Mouse (Mus musculus) olfactory bulb, adult 2 months (tissue): ENCODE results near the gene Hoxb5. TPM values are rescaled to one million over a fixed set of nuclear protein-coding genes. Genes with fewer than 3 reads are reported as not detected.

Experiments
- H3K27ac ChIP-seq: fragments of 200-500 bp; 2 replicates; pipeline ENCODE4 v1.5.1; 2012; ENCODE audit warnings: low read depth, low read length; ENCODE audit not compliant: insufficient read depth
- H3K4me1 ChIP-seq: fragments of 200-500 bp; 2 replicates; pipeline ENCODE4 v1.6.1; 2012; ENCODE audit warnings: low read length; ENCODE audit not compliant: control insufficient read depth, insufficient read depth
- H3K4me3 ChIP-seq: fragments of 200-500 bp; 2 replicates; pipeline ENCODE4 v1.5.1; 2012; ENCODE audit warnings: mild to moderate bottlenecking, low read depth, low read length, moderate library complexity; ENCODE audit not compliant: insufficient read depth
- CTCF ChIP-seq: fragments of 200-500 bp; IDR thresholded peaks from 2 replicates; pipeline ENCODE4 v1.5.1; 2012; ENCODE audit warnings: low read depth, mild to moderate bottlenecking, low read length, moderate library complexity; ENCODE audit not compliant: insufficient read depth
- POLR2A ChIP-seq: fragments of 200-500 bp; IDR thresholded peaks from 2 replicates; pipeline ENCODE4 v1.6.1; 2012; ENCODE audit warnings: mild to moderate bottlenecking, low read depth, low read length, moderate library complexity; ENCODE audit not compliant: insufficient read depth
- WGBS: fragments of 180-500 bp; shearing (Covaris S2); methylation state at CpG from one replicate; pipeline ENCODE4 v1.1.7; 2018; 5-methylcytosine and 5-hydroxymethylcytosine counted together
- polyA plus RNA-seq: library from polyadenylated mRNA; stranded (reverse); fragments of >200 nt; gene quantifications from 2 replicates; pipeline ENCODE4 v1.2.4, GENCODE M21; 2012; ENCODE audit warnings: low replicate concordance; ENCODE audit not compliant: missing spikeins, insufficient read depth, insufficient read length

Hoxb5 gene
- polyA plus RNA-seq, 1 experiment = not detected

DNA sequence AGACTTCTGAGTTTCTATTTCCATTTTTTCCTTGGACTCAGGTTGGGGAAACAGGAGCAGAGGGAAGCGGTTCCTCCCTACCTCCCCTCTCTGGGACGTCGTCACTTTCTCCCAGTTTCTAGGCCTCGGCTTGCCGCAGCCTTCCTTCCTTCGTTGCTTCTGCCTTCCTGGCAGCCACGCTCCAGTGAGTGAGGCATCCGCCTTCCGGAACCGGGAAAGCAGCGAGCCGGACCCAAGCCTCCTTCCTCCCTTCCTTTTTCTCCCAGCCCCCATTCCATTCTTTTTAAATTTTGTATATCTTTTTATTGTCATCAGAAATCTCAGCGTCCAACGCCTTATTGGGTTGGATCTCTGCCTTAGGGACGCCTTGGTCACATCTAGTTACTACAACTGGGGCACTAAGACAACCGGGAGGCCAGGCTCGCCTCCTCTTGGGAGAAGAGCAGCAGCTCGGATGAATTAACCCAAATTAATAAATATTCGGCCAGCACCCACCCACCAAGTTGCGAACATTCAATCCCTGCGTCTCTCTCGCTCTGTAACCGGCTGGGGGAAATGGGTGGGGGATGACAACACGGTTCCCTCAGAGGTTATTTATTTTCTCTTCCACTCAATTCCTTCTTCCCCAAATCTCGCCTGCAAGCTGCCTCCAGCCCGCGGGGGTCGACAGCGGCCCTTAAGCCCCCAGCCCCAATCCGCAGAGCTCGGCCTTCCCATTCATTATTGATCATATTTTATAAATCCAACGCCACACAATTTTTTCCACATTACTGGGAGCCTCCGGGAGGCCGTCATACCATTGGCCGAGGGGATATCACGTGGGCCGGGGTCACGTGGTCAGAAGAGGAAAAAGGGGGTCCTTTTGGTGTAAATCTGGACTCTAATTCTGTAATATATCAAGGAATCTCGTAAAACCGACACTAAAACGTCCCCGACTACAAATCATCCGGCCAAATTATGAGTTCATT lies 17.1 kb upstream of the Hoxb5 start, which contains the start of gene Hoxb7:
TSS of gene Hoxb7 (plus strand) at position 853 of the 968 bp plus-strand sequence.
- Histone ChIP-seq H3K4me1 (no peaks in the 10 kb centered on the region; the same call in 1 of the 2 replicates), H3K4me3 (no peak within 1 kb of the TSS), H3K27ac (no peak within 1 kb of the TSS)
- 3% methylated on average over 43 of the region's 43 CpGs for WGBS
- TF ChIP-seq CTCF = no peak
- no peak for TF ChIP-seq POLR2A

DNA sequence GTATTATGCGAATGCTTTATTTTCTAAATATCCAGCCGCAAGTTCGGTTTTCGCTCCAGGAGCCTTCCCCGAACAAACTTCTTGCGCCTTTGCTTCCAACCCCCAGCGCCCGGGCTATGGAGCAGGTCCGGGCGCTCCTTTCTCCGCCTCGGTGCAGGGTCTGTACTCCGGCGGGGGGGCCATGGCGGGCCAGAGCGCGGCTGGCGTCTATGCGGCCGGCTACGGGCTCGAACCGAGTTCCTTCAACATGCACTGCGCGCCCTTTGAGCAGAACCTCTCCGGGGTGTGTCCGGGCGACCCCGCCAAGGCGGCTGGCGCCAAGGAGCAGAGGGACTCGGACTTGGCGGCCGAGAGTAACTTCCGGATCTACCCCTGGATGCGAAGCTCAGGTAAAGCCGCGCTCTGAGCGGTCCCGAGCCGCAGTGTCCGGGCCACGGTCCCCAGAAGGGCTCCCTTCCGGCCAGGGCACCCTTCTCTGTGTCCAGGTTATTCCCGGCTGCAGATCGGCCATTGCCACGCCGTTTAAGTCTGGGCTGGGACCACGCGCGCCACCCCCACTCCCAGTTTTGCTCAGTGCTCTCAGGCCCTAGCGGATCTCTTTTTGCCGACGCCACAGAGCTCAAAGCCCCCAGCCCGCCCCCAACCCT lies 16.3 kb upstream of the Hoxb5 start:
- Histone ChIP-seq H3K4me1 (no peaks in the 10 kb centered on the region; the same call in 1 of the 2 replicates), H3K4me3 (no peak overlapping the region), H3K27ac (no peak overlapping the region)
- WGBS = 3% methylated on average over 55 of the region's 55 CpGs
- no peak for TF ChIP-seq POLR2A
- TF ChIP-seq CTCF = no peak

DNA sequence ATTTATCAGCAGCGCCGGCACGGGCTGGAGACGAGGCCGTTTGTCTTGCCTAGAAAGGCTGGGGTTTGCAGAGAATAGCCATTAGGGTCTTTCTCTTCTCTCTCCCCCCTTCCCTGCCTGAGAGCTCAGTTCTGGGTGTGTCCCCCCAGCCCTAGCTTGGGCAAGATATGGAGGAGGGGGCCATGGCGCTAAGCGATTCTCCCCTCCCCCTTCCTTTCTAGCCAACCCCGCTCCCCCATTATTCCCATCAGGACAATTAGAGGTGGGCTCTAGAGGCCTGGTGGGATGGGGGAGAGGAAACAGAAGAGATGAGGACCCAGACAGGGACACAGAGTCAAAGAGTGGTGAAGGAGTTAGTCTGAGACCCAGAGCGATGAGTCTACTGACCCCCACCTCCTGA lies 15.7 kb upstream of the Hoxb5 start:
- Histone ChIP-seq H3K4me3 (no peak overlapping the region), H3K27ac (no peak overlapping the region), H3K4me1 (no peaks in the 10 kb centered on the region; the same call in 1 of the 2 replicates)
- TF ChIP-seq POLR2A = no peak
- TF ChIP-seq CTCF = no peak
- 1% methylated on average over 9 of the region's 9 CpGs for WGBS

DNA sequence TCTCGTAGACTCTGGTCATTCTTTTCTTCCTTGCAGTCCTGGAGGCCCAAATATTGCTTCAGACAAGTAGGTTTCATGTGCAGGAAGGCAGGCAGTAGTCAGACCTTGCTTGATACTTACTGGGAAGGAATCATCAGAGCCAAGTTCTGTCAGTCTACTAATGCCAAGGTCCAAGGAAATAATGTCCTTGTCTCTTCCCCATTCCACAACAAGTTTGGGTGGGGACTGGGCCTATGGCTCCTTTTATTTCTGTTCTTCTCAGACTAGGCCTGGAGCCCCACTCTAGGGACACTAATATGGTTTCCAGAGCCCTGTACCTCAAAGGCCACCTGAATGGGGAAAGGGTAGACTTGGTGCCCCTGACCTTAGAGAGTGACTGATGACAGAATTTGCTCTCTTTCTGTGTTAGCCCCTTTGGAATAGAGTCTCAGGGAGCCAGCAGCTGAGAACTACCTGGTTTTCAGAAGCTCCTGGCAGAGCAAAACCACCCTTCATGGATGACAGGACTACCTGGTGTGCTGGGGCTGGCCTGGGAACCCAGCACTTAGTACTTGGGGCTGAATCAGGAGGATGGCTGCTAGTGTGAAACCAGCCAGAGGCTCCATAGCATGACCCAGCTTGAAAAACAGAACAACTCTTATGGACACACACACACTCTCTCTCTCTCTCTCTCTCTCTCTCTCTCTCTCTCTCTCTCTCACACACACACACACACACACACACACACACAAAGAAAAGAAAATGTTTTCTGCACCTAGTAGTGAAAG lies 14.5 kb upstream of the Hoxb5 start:
- 10% methylated on average over 1 of the region's 1 CpGs for WGBS
- Histone ChIP-seq H3K27ac (no peak overlapping the region), H3K4me3 (no peak overlapping the region), H3K4me1 (no peaks in the 10 kb centered on the region; the same call in 1 of the 2 replicates)
- no peak for TF ChIP-seq CTCF

DNA sequence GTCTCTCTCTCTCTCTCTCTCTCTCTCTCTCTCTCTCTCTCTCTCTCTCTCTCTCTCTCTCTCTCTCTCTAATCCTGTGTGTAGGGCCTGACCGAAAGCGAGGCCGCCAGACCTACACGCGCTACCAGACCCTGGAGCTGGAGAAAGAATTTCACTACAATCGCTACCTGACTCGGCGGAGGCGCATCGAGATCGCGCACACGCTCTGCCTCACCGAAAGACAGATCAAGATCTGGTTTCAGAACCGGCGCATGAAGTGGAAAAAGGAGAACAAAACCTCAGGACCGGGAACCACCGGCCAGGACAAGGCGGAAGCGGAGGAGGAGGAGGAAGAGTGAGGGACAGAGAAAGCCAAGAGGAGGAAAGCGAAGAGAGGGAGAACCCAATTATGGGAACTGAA lies 13.8 kb upstream of the Hoxb5 start:
- H3K27ac ChIP-seq = no peak overlapping the region

DNA sequence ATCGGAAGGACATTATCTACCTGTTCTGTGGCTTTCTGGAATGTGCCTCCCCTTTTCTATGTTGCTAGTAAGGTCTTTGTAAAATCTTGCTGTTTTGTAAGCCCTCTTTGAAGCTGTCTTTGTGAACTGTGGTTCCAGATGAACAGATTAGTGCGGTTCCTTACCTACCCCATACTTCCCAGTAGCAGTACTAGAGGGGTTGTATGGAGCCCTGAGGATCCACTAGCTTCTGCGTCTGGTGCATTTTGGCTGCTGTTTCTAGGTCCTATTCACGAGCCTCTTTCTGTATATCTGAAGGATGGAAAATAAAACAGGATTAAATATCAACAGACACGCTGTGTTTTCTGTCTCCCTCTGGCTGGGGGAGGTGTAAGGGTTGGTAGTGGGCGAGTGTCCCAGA lies 13.3 kb upstream of the Hoxb5 start:
- TF ChIP-seq POLR2A (no peak), CTCF (no peak)
- H3K4me1 ChIP-seq = no peaks in the 10 kb centered on the region
- H3K4me3 ChIP-seq = no peak overlapping the region
- 10% methylated on average over 6 of the region's 6 CpGs for WGBS
- H3K27ac ChIP-seq = no peak overlapping the region

More for the DNA sequence above, 13.8 kb upstream of the Hoxb5 start:
- Histone ChIP-seq H3K4me3 (no peak overlapping the region), H3K4me1 (no peaks in the 10 kb centered on the region; the same call in 1 of the 2 replicates)
- 4% methylated on average over 21 of the region's 21 CpGs for WGBS
- no peak for TF ChIP-seq CTCF
- no peak for TF ChIP-seq POLR2A

DNA sequence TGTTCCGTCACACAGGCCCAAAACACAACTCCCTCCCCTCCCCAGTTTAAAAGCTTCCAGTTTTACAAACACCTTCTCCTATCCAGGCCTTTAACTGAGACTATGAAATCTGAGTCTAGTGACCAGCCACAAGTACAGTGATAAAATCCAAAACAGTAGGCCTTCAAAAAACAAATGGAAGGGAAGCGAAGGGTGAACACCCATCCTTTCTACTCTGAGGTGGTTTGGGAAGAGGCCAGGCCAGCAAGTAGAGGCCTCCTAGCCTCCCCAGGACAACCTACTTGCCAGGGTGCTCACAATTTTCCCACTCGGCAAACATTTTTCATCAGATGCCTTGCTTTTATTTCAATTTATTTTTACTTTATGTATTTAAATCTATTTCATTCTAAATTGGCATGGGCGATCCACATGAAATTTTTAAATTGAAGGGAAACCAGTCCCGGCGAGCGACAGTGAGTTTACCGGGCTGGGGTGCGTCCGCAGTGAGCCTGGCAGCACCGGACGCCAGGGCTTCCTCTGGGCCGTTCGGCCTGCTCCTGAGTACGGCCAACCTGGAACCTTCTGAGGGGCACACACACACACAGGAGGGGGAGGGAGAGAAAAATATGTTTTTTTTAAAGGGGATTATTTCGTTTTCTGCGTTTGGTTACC lies 12.3 kb upstream of the Hoxb5 start:
- Histone ChIP-seq H3K4me1 (no peaks in the 10 kb centered on the region), H3K27ac (no peak overlapping the region), H3K4me3 (no peak overlapping the region)
- WGBS = 13% methylated on average over 17 of the region's 17 CpGs
- TF ChIP-seq POLR2A (no peak), CTCF (no peak)
